Mouse (Mus musculus) embryonic stem cell, embryonic (primary cell): ENCODE data around the gene Gm49416.

Experiments used
- CTCF ChIA-PET, 4 experiments: fragments of 300-600 bp in 2 of 4; fragments of 350-600 bp in 2 of 4; sonication (Branson Sonifier 250); formaldehyde crosslinking; loops; one replicate each; lab custom pipeline; 2022; ENCODE audit warnings: inconsistent platforms in 2 of 4; lab: Charles Lee
- POLR2A ChIA-PET, 4 experiments: fragments of 300-600 bp in 2 of 4; fragments of 350-600 bp in 2 of 4; sonication (Branson Sonifier 250); formaldehyde crosslinking; loops; one replicate each; lab custom pipeline; 2022; ENCODE audit warnings: antibody characterized with exemption in 4 of 4, inconsistent platforms in 1 of 4; lab: Charles Lee

Gm49416 gene

GRCm38 (mm10) chr19:8859018-8859417 is 29.7 kb upstream of the Gm49416 start:
- CTCF ChIA-PET: interaction anchor here (0.6 to 2.6 kb wide), 12 partner anchors 10 to 251 kb away, joined by 3 to 14 read pairs (median 6); partner anchors contain the start of genes Uqcc3 (in 1 of the 4) and Zbtb3 (in 1 of the 4)
- POLR2A ChIA-PET: interaction anchor here in 3 of 4 experiments (0.6 to 4.3 kb wide), 21 partner anchors 10 to 610 kb away, joined by 3 to 43 read pairs (median 3); partner anchors contain the start of genes 1810009A15Rik (in 3 of the 3), Gm49416 (in 3 of the 3), Ubxn1 (in 2 of the 3) and Ganab (in 1 of the 3)

GRCm38 (mm10) chr19:8864265-8864664 is 24.5 kb upstream of the Gm49416 start:
- ChIA-PET POLR2A (interaction anchor here in 1 of 4 experiments (1.0 kb wide), 1 partner anchor 14 kb away, joined by 3 read pairs; no protein-coding TSS in a partner anchor), CTCF (interaction anchor here in 1 of 4 experiments (0.9 kb wide), 1 partner anchor 242 kb away, joined by 3 read pairs; no protein-coding TSS in a partner anchor)

GRCm38 (mm10) chr19:8870381-8870780 is 18.3 kb upstream of the Gm49416 start:
- CTCF ChIA-PET: interaction anchor here in 1 of 4 experiments (0.7 to 0.8 kb wide), 2 partner anchors 8 to 38 kb away, joined by 3 to 9 read pairs; no protein-coding TSS in a partner anchor

GRCm38 (mm10) chr19:8870838-8871237 is 17.9 kb upstream of the Gm49416 start:
- CTCF ChIA-PET: interaction anchor here (0.6 to 1.0 kb wide), 8 partner anchors 8 to 153 kb away, joined by 3 to 9 read pairs (median 4); no protein-coding TSS in a partner anchor
- POLR2A ChIA-PET: interaction anchor here (0.5 to 27.2 kb wide), 90 partner anchors 10 to 1111 kb away, joined by 3 to 851 read pairs (median 4); partner anchors contain the start of genes Uqcc3 (in 4 of the 4), 1810009A15Rik (in 3 of the 4), Eef1g (in 3 of the 4) and Gm49403 (in 3 of the 4)

More at GRCm38 (mm10) chr19:8870381-8870780, 18.3 kb upstream of the Gm49416 start:
- POLR2A ChIA-PET: interaction anchor here (0.6 to 27.2 kb wide), 31 partner anchors 11 to 1057 kb away, joined by 3 to 851 read pairs (median 4); partner anchors contain the start of genes Uqcc3 (in 3 of the 4), 1810009A15Rik (in 2 of the 4), Ganab (in 2 of the 4) and Gm49403 (in 2 of the 4)

GRCm38 (mm10) chr19:8871267-8872186 is 17.2 kb upstream of the Gm49416 start, which contains the start of gene Ubxn1:
Ubxn1 (plus strand) TSS chr19:8871496.
- ChIA-PET CTCF (interaction anchor here (0.6 to 1.0 kb wide), 7 partner anchors 14 to 158 kb away, joined by 3 to 9 read pairs (median 4); no protein-coding TSS in a partner anchor), POLR2A (interaction anchor here (0.5 to 27.2 kb wide), 101 partner anchors 9 to 1110 kb away, joined by 3 to 851 read pairs (median 4); partner anchors contain the start of genes Uqcc3 (in 4 of the 4), 1810009A15Rik (in 3 of the 4), Eef1g (in 3 of the 4) and Gm49403 (in 3 of the 4))

GRCm38 (mm10) chr19:8872266-8872840 is 16.4 kb upstream of the Gm49416 start:
- ChIA-PET CTCF (interaction anchor here in 2 of 4 experiments (0.6 to 0.7 kb wide), 3 partner anchors 8 to 1500 kb away, joined by 3 to 4 read pairs (median 3); partner anchors contain the start of gene Uqcc3 (in 1 of the 2)), POLR2A (interaction anchor here (0.6 to 27.2 kb wide), 43 partner anchors 9 to 1406 kb away, joined by 3 to 851 read pairs (median 4); partner anchors contain the start of genes 1810009A15Rik (in 4 of the 4), Gm49416 (in 4 of the 4), Uqcc3 (in 3 of the 4) and Ganab (in 2 of the 4))

GRCm38 (mm10) chr19:8875031-8875430 is 13.7 kb upstream of the Gm49416 start:
- ChIA-PET POLR2A (interaction anchor here in 3 of 4 experiments (0.9 to 27.2 kb wide), 23 partner anchors 9 to 162 kb away, joined by 3 to 851 read pairs (median 4); partner anchors contain the start of genes 1810009A15Rik (in 3 of the 3), Gm49416 (in 3 of the 3), Eef1g (in 2 of the 3) and Ganab (in 2 of the 3)), CTCF (interaction anchor here in 2 of 4 experiments (0.6 to 1.1 kb wide), 3 partner anchors 11 to 100 kb away, joined by 3 to 5 read pairs (median 3); partner anchors contain the start of gene Tmem179b (in 1 of the 2))

GRCm38 (mm10) chr19:8880311-8881033 is 8.3 kb upstream of the Gm49416 start, which contains the start of gene Uqcc3:
Uqcc3 (minus strand) TSS chr19:8880923.
- ChIA-PET POLR2A (interaction anchor here (0.5 to 27.2 kb wide), 94 partner anchors 1 to 238 kb away, joined by 3 to 851 read pairs (median 4); partner anchors contain the start of genes Ubxn1 (in 4 of the 4), 1810009A15Rik (in 3 of the 4), B3gat3 (in 3 of the 4) and Eef1g (in 3 of the 4)), CTCF (interaction anchor here in 1 of 4 experiments (0.7 to 1.5 kb wide), 3 partner anchors 8 to 22 kb away, joined by 3 to 4 read pairs (median 4); no protein-coding TSS in a partner anchor)

- POLR2A ChIA-PET: interaction anchor here (0.5 to 27.2 kb wide), 94 partner anchors 2 to 1705 kb away, joined by 3 to 851 read pairs (median 4); partner anchors contain the start of genes Ubxn1 (in 4 of the 4), 1810009A15Rik (in 3 of the 4), B3gat3 (in 3 of the 4) and Eef1g (in 3 of the 4)
Measured at GRCm38 (mm10) chr19:8881034-8881392, 7.7 kb upstream of the Gm49416 start.

GRCm38 (mm10) chr19:8883616-8884015 is 5.1 kb upstream of the Gm49416 start, which contains the start of the genes Lbhd1 and Gm49403:
Lbhd1 (plus strand) TSS chr19:8883732.
Gm49403 (plus strand) TSS chr19:8883930.
- ChIA-PET POLR2A (interaction anchor here in 3 of 4 experiments (0.7 to 27.2 kb wide), 23 partner anchors 4 to 168 kb away, joined by 3 to 851 read pairs (median 8); partner anchors contain the start of genes Ubxn1 (in 3 of the 3), 1810009A15Rik (in 2 of the 3), Eef1g (in 2 of the 3) and Ganab (in 2 of the 3)), CTCF (no interaction called here)

More at GRCm38 (mm10) chr19:8881034-8881392, 7.7 kb upstream of the Gm49416 start:
- CTCF ChIA-PET: interaction anchor here in 1 of 4 experiments (0.7 to 1.5 kb wide), 3 partner anchors 8 to 22 kb away, joined by 3 to 4 read pairs (median 4); no protein-coding TSS in a partner anchor

GRCm38 (mm10) chr19:8886916-8887584 is 1.7 kb upstream of the Gm49416 start:
- CTCF ChIA-PET: interaction anchor here in 1 of 4 experiments (0.6 kb wide), 1 partner anchor 93 kb away, joined by 3 read pairs; no protein-coding TSS in a partner anchor
- POLR2A ChIA-PET: interaction anchor here (0.6 to 27.2 kb wide), 128 partner anchors 3 to 1616 kb away, joined by 3 to 851 read pairs (median 11); partner anchors contain the start of genes Eef1g (in 4 of the 4), Ganab (in 4 of the 4), Tut1 (in 4 of the 4) and Ubxn1 (in 4 of the 4)

GRCm38 (mm10) chr19:8887585-8888463 is 902 bp upstream of the Gm49416 start:
- ChIA-PET CTCF (interaction anchor here in 1 of 4 experiments (1.2 kb wide), 1 partner anchor 195 kb away, joined by 5 read pairs; no protein-coding TSS in a partner anchor), POLR2A (interaction anchor here (0.6 to 27.2 kb wide), 220 partner anchors 2 to 1623 kb away, joined by 3 to 851 read pairs (median 6); partner anchors contain the start of genes Eef1g (in 4 of the 4), Ganab (in 4 of the 4), Gng3 (in 4 of the 4) and Tut1 (in 4 of the 4))
